Mouse (Mus musculus) ES-E14 (cell line): ENCODE results near the gene E130114P18Rik.

Experiments
- CHD2 ChIP-seq: IDR thresholded peaks from 2 replicates; pipeline ENCODE4 v1.6.1; 2014; ENCODE audit warnings: mild to moderate bottlenecking, low read depth, low read length, inconsistent platforms
- HCFC1 ChIP-seq: IDR thresholded peaks from 2 replicates; pipeline ENCODE4 v1.6.1; 2012; ENCODE audit warnings: low read length, inconsistent platforms, borderline replicate concordance; ENCODE audit not compliant: insufficient read depth
- ZC3H11A ChIP-seq: IDR thresholded peaks from 2 replicates; pipeline ENCODE4 v1.6.1; 2012; ENCODE audit warnings: low read depth, mild to moderate bottlenecking, inconsistent platforms, low read length, borderline replicate concordance
- ZNF384 ChIP-seq: IDR thresholded peaks from 2 replicates; pipeline ENCODE4 v1.6.1; 2012; ENCODE audit warnings: low read depth, low read length, inconsistent platforms

GRCm38 (mm10) chr4:97767516-97767915 is 10.4 kb downstream of the E130114P18Rik start:
- no peak for TF ChIP-seq HCFC1
- TF ChIP-seq ZC3H11A: no peak
- no peak for TF ChIP-seq CHD2
- no peak for TF ChIP-seq ZNF384
